Mouse (Mus musculus) lung, embryonic 16.5 days (tissue): Measurements from ENCODE around the gene Rora. TPM values are rescaled to one million over a fixed set of nuclear protein-coding genes. Genes with fewer than 3 reads are reported as not detected.

Experiments
- ATAC-seq: fragments of 200-750 bp; cut with Nextera tagmentation; 2 replicates; pipeline ENCODE4 v1.8.0; 2017; ENCODE audit warnings: low read depth, mild to moderate bottlenecking, moderate library complexity
- H3K27ac ChIP-seq: fragments of 300-500 bp; sonication (generic); 2 replicates; pipeline ENCODE4 v1.5.1; 2014; ENCODE audit warnings: mild to moderate bottlenecking, control low read depth, low read length
- H3K27me3 ChIP-seq: fragments of 300-500 bp; sonication (generic); 2 replicates; pipeline ENCODE4 v1.6.1; 2014; ENCODE audit warnings: low read depth, low read length, mixed read lengths; ENCODE audit not compliant: control insufficient read depth, insufficient read depth
- H3K36me3 ChIP-seq: fragments of 300-500 bp; sonication (generic); 2 replicates; pipeline ENCODE4 v1.6.1; 2014; ENCODE audit warnings: low read length; ENCODE audit not compliant: control insufficient read depth, insufficient read depth
- H3K4me1 ChIP-seq: fragments of 300-500 bp; sonication (generic); replicated peaks from 2 replicates; pipeline ENCODE4 v1.6.1; 2014; ENCODE audit warnings: low read length, mixed read lengths; ENCODE audit not compliant: control insufficient read depth, insufficient read depth
- H3K4me2 ChIP-seq: fragments of 300-500 bp; sonication (generic); 2 replicates; pipeline ENCODE4 v1.6.1; 2014; ENCODE audit warnings: low read depth, low read length, control low read depth
- H3K4me3 ChIP-seq: fragments of 300-500 bp; sonication (generic); 2 replicates; pipeline ENCODE4 v1.5.1; 2014; ENCODE audit warnings: mild to moderate bottlenecking, low read length, control low read depth
- H3K9ac ChIP-seq: fragments of 300-500 bp; sonication (generic); 2 replicates; pipeline ENCODE4 v1.6.1; 2014; ENCODE audit warnings: low read length, control low read depth
- H3K9me3 ChIP-seq: fragments of 300-500 bp; sonication (generic); 2 replicates; pipeline ENCODE4 v1.6.1; 2016; ENCODE audit warnings: low read length; ENCODE audit not compliant: control insufficient read depth
- WGBS: fragments of 180-500 bp; shearing (Covaris S2); extraction: QIAGEN DNeasy Blood & Tissue Kit; methylation state at CpG from one replicate; pipeline ENCODE4 v1.1.7; 2014; 5-methylcytosine and 5-hydroxymethylcytosine counted together
- polyA plus RNA-seq: library from polyadenylated mRNA; unstranded; fragments of >200 nt; fragmentation: Nextera tagmentation; extraction: Ambion mirVana; gene quantifications from 2 replicates; pipeline ENCODE4 v1.2.1, GENCODE M21; 2015

Rora gene
- polyA plus RNA-seq, 1 experiment from 2014 or later: 8.4 TPM

DNA sequence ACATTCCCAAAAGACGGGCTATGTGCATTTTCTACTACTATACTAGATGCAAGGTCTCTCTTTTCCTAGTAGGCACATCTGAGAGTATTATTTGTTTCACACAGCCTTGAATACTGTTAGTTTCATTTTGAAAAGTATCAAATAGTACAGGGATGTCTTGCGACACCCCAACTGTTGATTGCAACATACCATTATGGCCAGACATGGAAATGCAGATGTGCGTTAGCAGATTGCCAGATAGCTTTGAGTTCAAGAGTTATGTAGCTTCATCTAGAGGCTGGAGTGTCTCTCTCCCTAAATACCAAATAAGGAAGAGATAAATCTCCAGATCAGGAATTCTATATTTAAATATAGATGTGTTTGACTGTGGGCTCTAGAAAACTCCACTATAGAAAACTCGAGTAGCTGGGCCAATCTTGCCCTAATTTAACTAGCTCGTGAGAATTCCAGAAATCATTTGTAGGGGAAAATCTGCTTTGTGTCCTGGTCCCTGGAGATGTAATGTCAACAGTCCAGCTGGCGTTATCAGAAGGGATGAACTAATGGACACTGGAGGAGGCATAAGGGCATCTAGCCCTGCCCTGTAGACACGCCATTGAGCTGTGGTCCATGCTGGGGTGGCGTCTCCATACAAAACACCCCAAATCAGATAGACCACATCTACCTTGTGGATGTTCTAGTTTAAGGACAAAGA lies 390.5 kb downstream of the Rora start:
- H3K4me3 ChIP-seq: no peak overlapping the region
- H3K4me1 ChIP-seq: no peaks in the 10 kb centered on the region
- no peak overlapping the region for H3K27ac ChIP-seq
- ATAC-seq: 0 out of 2 replicates have a peak, but pooled peaks have one; percentile 26
- H3K4me2 ChIP-seq: no peak overlapping the region
- no peak overlapping the region for H3K9ac ChIP-seq
- peaks cover 4% of the 10 kb centered on the region; the same call in 1 of the 2 replicates for H3K9me3 ChIP-seq
- WGBS: 82% methylated on average over 8 of the region's 8 CpGs
- H3K27me3 ChIP-seq: no peaks in the 10 kb centered on the region
- peaks cover 2% of the 10 kb centered on the region; the same call in 1 of the 2 replicates for H3K36me3 ChIP-seq

DNA sequence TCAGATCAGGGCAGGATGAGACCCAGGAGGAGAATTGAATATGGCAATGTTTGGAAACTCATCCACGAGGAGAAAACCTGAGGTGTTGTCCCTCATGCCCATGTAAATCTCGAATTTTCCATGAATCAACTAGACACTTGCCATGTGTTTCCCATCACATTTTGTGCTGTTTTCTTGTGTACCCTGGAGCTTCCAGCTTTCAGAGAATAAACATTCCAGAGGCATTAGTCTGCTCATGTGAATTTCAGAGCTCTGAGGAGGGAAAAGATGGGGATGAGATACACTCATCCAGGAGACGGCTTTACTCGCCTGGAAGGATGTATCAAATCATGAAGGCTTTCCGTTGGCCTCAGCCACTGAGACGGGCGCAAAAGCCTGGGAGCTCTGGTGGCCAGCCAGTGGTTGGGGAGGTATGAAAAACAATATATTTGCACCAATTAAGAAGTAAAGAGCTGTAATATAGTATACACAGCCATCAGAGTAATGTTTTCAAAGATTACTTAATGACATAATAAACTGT lies 391.1 kb downstream of the Rora start:
- no peak for ATAC-seq
- 90% methylated on average over 7 of the region's 7 CpGs for WGBS

DNA sequence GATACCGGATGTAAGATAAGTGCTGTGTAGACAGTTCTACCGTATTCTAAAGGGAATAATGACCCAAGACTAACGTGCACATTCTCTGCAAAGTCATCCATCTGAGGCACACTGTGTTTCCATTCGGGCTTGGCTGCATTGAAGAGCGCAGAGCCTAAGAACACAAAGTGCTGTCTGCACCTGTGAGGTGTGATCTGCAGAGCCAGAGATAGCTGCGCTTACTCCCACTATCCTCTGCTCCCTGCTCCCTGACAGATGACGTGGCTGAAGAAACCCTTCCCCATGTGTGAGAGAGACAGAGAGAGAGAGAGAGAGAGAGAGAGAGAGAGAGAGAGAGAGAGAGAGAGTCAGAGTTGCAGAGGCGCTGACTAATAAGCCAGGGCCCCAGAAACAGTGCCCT lies 392.3 kb downstream of the Rora start:
- peaks cover 4% of the 10 kb centered on the region; the same call in 1 of the 2 replicates for H3K9me3 ChIP-seq
- 81% methylated on average over 8 of the region's 8 CpGs for WGBS
- ATAC-seq: no peak
- no peaks in the 10 kb centered on the region for H3K4me1 ChIP-seq
- no peak overlapping the region for H3K4me3 ChIP-seq
- H3K4me2 ChIP-seq: no peak overlapping the region
- H3K9ac ChIP-seq: no peak overlapping the region
- no peak overlapping the region for H3K27ac ChIP-seq
- peaks cover 2% of the 10 kb centered on the region; the same call in 1 of the 2 replicates for H3K36me3 ChIP-seq
- no peaks in the 10 kb centered on the region for H3K27me3 ChIP-seq

More for the DNA sequence above, 391.1 kb downstream of the Rora start:
- no peak overlapping the region for H3K9ac ChIP-seq
- H3K9me3 ChIP-seq: peaks cover 4% of the 10 kb centered on the region; the same call in 1 of the 2 replicates
- no peak overlapping the region for H3K4me2 ChIP-seq
- H3K27ac ChIP-seq: no peak overlapping the region
- peaks cover 2% of the 10 kb centered on the region; the same call in 1 of the 2 replicates for H3K36me3 ChIP-seq
- no peaks in the 10 kb centered on the region for H3K27me3 ChIP-seq
- no peaks in the 10 kb centered on the region for H3K4me1 ChIP-seq
- H3K4me3 ChIP-seq: no peak overlapping the region

DNA sequence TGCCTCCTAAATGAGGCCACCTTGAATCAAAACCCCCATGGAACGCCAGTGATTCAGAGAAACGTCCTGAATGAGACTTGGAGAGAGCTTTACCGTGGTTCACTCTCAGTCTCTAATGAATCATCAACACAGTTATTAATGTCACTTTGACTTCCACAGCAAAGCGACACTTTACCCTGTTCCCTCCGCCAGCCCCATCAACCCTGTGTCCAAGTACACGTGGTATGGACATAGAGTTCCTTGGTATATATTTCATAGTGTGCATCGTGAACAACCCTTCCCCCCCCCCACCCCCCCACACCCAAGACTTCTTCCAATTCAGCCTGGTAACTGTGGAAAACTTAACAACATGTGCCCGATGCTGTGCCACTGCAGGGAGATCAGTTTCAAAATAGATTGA lies 397.3 kb downstream of the Rora start:
- Histone ChIP-seq H3K4me3 (no peak overlapping the region), H3K36me3 (no peaks in the 10 kb centered on the region), H3K27ac (no peak overlapping the region), H3K4me2 (no peak overlapping the region), H3K9me3 (no peaks in the 10 kb centered on the region), H3K9ac (no peak overlapping the region), H3K27me3 (no peaks in the 10 kb centered on the region), H3K4me1 (no peaks in the 10 kb centered on the region)
- 71% methylated on average over 8 of the region's 8 CpGs for WGBS
- no peak for ATAC-seq

DNA sequence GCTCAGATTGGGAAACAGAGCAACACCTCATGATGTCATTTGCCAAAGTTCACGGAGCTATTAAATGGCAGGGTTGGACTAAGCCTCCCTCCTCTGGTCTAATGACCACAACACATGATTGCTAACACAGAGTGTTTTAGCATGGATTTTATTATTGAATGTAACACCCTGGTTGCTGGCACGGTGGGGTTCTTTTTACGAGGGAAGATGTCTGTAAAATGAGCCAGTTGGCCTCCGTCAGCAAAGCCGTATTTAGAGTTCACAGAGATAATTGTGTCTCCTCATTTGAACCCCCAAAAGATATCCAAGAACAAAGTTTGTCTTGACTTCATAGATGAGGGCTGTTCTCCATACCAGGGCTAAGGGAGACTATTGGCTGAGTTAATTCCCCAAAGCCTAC lies 398.3 kb downstream of the Rora start:
- 84% methylated on average over 5 of the region's 5 CpGs for WGBS
- Histone ChIP-seq H3K27ac (no peak overlapping the region), H3K4me1 (no peaks in the 10 kb centered on the region), H3K4me3 (no peak overlapping the region), H3K27me3 (no peaks in the 10 kb centered on the region), H3K9me3 (no peaks in the 10 kb centered on the region), H3K9ac (no peak overlapping the region), H3K36me3 (no peaks in the 10 kb centered on the region), H3K4me2 (no peak overlapping the region)
- ATAC-seq: no peak

DNA sequence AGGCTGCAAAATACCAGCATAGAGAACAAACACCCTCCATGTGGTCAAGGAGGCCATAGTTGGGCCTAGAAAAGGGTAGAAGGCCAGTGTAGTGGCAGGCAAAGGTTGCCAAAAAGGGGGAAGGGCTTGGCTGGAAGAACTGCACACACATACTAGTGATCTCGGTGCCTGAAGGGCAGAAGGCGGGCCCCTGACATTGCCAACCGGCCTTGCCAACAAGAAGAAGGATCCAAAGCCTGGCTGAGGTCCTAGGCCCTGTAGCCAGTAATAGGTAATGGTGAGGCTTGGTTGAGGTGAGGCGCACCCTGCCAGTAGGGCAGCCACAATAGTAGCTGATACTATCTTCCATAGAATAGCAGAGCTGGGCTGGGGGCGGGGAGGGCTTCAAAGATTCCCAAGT lies 401.7 kb downstream of the Rora start:
- 95% methylated on average over 5 of the region's 5 CpGs for WGBS
- no peak overlapping the region for H3K4me3 ChIP-seq
- H3K9me3 ChIP-seq: no peaks in the 10 kb centered on the region
- no peaks in the 10 kb centered on the region for H3K27me3 ChIP-seq
- no peak for ATAC-seq
- no peak overlapping the region for H3K4me2 ChIP-seq
- H3K36me3 ChIP-seq: no peaks in the 10 kb centered on the region
- no peak overlapping the region for H3K27ac ChIP-seq
- H3K9ac ChIP-seq: no peak overlapping the region
- no peaks in the 10 kb centered on the region for H3K4me1 ChIP-seq

DNA sequence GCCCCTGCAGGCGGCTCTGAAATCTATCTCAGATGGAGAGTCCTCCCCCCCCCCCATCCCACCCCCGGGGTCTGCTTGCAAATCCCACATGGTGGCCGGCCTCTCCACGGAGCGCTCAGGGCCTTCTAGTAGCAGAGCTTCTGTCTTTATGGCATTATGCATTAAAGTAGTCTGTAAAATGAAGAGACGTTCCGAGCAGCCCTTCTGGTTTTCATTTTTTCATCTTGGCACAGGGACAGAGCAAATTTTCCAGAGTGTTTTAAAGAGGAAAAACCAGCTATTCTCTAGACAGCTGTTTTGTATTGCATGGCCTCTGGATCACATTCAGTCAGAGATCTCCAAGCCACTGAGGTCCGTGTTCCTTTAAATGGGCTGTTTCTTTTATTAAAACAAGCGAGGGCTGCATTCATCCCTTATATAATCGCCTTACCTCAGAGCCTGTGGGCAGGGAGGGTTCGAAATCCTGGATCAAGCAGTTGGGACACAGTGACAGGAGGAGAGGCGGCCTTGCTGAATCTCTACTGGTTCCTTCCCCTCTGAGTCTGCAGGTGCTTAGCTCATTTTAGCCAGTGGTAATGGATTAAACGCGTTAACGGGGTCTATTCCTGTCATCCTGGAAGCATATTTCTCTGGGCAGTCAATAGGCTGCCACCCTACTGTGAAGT lies 417.7 kb downstream of the Rora start:
- no peaks in the 10 kb centered on the region for H3K9me3 ChIP-seq
- H3K4me2 ChIP-seq: no peak overlapping the region
- H3K4me1 ChIP-seq: no peaks in the 10 kb centered on the region
- no peaks in the 10 kb centered on the region for H3K27me3 ChIP-seq
- no peak overlapping the region for H3K9ac ChIP-seq
- H3K27ac ChIP-seq: no peak overlapping the region
- 64% methylated on average over 15 of the region's 15 CpGs for WGBS
- no peaks in the 10 kb centered on the region for H3K36me3 ChIP-seq
- ATAC-seq: peak; percentile 20; the same call in 1 of the 2 replicates
- no peak overlapping the region for H3K4me3 ChIP-seq

DNA sequence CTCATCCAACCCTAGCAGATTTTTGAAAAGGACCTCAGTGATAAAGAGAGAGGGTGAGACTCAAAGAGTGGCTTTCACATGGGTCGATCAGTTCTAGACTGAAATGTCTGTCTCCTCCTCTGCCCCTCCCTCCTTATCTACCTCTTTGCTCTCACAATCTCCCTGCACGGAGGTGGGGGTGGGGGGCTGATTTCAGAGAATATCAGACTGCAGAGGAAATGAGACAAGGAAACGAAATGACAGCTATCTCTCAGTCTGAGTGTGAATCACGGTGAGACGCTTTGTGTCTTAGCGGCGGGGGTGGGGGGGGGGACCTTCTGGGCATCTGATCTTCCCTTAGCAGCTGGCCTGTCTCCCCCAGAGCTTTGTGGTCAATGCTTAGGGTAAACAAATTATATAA lies 419.7 kb downstream of the Rora start:
- Histone ChIP-seq H3K9ac (no peak overlapping the region), H3K4me2 (no peak overlapping the region), H3K36me3 (no peaks in the 10 kb centered on the region), H3K9me3 (no peaks in the 10 kb centered on the region), H3K27me3 (no peaks in the 10 kb centered on the region), H3K4me1 (no peaks in the 10 kb centered on the region), H3K4me3 (no peak overlapping the region), H3K27ac (no peak overlapping the region)
- 54% methylated on average over 7 of the region's 7 CpGs for WGBS
- ATAC-seq: no peak

DNA sequence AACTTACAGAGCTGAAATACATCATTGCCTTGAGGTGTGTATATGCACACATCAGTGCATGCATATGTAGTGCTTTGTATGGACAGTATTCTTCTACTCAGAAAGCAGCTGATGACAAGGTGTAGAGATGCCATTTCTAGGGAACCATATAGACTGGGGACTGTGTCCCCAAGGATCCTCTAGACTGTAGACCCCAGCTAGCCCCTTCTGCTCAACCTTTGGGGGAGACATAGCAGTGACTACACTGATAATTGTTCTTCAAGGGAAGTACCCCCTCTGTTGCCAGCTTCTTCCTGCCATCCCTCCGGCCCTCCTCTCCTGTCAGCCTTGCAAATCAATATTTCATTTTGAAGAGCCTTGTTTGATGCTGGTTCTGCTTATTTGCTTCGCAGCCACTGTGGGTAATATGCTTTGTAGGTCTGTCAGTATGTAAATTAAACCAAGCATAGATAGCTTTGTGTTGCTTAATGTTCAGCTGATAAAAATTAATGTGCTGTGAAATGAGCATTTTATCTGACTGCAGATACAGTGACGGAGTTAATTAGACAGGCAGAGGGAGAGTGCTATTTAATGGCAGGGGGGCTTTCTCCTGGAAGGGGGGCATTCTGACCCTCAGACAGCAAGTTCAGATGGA lies 430.6 kb downstream of the Rora start:
- no peak for ATAC-seq
- Histone ChIP-seq H3K9ac (peak overlapping the region; percentile 0; the same call in 1 of the 2 replicates), H3K9me3 (no peaks in the 10 kb centered on the region), H3K4me2 (no peak overlapping the region), H3K27me3 (no peaks in the 10 kb centered on the region), H3K4me3 (no peak overlapping the region), H3K4me1 (peaks cover 11% of the 10 kb centered on the region), H3K27ac (no peak overlapping the region; the same call in 1 of the 2 replicates), H3K36me3 (no peaks in the 10 kb centered on the region)
- WGBS: 50% methylated on average over 3 of the region's 3 CpGs
